Mouse (Mus musculus): ENCODE data around the gene Timp1.

Timp1 gene

DNA sequence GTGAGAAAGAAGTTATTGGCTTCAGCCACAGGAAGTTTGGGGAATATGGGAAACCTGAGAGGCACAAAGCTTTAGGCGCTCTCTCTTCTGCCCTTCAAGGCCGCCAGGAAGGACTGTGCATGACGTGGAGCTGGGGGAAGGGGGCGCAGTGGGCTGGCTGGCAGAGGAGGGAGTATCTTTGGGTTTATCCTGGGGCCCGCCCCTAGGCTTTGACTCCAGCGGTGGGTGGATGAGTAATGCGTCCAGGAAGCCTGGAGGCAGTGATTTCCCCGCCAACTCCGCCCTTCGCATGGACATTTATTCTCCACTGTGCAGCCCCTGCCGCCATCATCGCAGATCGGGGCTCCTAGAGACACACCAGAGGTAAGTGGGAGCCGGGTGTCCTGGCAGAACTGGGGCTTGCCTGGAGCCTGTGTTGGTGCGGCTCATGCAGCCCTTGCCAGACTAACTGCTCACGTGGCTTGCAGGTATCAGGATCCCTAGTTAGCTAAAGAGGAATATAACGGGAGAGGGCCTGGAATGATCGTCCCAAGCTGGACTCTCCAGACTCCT is at the start of gene Timp1:
Timp1 (plus strand) TSS at position 205 of the 552 bp plus-strand sequence.
- DNase-seq, result peak; percentile 79

DNA sequence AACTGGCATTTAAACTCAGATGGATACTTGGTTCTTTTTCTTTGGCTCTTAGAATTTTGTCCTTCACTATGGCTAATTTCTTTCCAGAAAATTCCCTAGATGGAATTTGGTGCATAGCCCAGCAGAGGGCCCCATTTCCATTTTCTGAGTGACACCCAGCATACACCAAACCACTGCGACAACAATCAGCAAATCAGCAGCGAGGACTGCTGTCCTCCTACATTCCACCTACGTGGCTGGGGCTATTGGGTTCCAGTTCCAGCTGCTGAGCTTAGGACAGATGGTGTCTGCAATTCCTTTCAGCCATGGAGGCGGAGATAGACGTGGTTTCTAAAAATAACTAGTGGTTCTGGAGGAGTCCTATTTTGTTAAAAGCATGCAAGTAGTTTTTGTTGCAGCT is 41.0 kb upstream of the Timp1 start:
- peak; percentile 74 for DNase-seq

DNA sequence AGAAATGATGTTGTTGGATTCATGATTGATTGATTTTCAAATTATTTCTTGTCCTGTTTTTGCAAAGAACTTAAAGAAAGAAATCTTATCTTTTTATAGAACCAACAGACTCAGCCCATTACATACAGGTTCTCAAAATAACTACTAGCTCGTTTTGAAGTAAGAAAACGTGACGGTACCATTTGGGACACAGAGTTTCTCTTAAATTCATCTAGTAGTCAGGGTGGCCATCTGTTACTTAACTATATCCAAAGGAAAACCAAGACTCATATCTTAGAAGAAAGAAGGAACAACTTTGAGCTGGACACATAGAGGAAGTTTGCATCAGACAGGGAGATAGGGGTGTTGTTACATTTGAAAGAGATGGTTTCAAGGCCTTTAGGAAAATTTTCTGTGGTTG is 22.7 kb upstream of the Timp1 start:
- DNase-seq, result no peak

DNA sequence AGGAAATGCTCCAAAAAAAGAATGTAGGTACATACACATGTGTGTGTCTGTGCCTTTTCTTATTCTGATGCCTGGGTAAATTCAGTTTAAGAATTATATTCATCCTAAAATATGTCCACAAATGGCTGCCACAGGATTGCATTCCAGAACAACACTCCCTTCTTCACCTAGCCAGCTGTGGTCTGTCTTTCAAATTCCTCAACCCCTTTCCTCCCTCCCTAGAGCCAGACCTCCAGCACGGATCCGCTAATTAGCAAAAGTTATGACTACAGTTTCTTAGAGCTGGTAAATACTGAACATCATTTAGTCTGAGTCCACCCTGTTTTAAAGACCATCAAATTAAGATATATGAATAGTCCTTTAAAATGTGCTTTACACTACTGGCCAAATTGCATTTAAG is 22.1 kb upstream of the Timp1 start:
- DNase-seq, result no peak

DNA sequence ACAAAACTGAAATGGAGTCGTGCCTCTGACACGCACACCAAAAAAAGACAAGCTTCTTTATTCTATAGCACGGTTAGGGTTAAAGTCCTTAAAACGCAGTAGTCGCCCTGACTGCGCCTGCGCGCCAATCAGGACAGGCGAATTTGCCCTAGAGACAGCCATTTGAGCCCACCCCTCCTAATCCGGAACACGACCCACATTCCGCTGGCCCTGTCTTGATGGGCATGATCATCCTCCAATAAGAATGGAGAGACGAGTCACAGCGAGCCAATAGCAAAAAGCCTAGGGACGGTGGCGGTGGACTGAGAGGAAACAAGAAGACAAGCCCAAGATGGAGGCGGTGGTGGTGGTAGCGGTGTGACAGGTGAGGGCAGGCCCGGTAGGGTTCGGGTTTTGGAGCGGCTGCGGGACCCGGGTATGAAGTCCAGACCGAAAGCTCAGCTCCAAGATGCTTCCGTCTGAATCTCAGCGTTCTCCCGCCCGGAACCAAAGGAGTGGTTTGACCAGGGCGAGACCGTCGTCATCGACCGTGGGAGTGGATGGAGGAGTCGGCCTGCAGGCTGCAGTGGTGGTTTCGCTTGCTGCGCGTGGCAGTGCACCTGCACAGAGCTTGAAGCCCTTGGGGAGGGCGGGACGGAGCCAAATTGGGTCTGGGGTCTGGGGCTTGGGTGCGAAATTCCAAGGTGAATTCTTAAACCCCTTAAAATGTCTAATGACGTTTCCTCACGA is 21.5 kb upstream of the Timp1 start:
- DNase-seq, result peak; percentile 95

DNA sequence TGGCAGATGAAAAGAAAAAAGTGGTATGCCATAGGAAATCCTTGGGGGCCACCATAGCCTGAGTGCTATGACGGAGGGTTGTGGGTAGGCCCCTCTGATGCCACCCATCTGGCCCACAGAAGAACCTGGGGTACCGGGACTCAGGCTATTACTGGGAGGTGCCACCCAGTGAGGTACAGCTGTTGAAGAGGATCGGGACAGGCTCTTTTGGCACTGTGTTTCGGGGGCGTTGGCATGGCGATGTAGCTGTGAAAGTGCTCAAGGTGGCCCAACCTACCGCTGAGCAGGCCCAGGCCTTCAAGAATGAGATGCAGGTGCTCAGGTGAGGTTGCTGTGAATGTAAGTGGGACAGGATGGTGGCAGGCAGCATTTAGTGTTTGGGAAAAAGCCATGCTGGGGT is 16.2 kb upstream of the Timp1 start:
- no peak for DNase-seq

DNA sequence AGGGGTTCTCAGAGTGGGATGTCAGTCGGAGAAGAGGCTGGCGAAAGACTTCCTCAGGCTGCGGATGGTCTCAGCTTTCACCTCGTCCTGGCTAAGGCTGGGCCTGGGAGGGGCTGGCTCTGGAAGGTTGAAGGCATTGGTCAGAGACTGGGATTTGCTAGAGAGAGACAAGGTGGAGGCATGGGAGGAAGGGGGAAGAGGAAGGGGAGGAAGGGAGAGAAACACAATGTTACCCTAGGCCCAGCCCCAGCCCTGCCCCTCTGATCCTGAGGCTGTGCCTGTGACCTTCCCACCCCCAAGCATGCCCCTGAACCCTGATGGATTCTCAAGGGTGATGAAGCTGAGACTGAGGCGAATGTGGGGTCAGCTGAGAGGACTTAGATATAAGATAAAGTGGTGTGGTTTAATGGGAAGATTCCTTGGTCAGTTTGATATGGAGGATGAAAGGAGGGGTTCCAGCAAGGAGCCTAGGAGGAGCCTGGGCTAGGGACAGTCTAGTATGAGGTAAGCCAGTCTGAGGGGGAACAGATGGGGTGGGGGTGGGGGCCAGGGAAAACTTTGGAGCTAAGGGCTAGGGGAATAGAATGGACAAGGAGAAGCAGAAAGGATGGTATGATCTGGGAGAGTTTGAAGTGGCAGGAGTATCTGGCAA is 8.4 kb upstream of the Timp1 start:
- no peak for DNase-seq

DNA sequence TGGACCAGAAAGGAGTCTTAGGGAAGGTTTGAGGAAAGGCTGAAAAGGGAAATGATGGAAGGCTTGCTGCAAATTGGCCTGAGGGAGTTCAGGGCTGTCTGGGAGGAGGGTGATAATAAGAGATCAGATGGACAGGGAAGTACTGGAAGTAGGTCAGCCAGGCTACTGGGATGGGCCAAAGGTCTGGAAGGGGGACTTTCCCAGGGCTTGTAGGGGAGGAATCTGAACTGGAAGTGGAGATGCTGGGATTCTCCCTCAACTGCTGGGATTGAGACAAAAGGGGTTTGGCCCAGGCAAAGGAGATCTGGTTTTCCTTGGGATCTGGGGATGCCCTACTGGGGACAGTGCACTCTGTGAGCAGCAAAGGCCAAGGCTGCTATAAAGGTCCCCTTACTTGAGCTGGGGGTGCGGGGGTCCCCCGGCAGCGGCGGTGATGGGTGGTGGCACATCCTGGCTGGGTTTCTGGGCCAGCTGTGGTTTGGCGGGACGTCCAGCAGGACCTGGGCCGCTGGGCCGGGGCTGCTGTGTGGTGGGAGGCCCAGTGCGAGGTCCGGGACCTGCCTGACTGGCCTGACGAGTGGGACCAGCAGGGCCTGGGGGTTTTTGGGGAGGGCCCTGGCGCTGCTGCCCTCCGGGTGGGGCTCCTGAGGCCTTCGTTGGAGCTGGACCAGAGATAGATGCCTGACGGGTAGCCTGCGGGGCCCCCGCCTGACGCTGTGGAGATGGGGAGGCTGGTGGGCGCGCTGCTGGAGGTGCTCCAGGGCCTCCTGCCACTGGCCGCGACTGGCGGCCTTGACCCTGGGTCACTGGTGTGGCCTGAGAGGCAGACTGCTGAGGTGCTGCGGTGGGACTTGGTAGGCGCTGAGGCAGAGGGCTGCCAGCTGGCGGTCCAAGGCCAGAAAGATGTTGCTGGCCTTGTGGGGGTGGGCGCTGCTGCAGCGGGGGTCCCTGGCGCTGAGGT is 7.6 kb upstream of the Timp1 start:
- peak; percentile 18 for DNase-seq

DNA sequence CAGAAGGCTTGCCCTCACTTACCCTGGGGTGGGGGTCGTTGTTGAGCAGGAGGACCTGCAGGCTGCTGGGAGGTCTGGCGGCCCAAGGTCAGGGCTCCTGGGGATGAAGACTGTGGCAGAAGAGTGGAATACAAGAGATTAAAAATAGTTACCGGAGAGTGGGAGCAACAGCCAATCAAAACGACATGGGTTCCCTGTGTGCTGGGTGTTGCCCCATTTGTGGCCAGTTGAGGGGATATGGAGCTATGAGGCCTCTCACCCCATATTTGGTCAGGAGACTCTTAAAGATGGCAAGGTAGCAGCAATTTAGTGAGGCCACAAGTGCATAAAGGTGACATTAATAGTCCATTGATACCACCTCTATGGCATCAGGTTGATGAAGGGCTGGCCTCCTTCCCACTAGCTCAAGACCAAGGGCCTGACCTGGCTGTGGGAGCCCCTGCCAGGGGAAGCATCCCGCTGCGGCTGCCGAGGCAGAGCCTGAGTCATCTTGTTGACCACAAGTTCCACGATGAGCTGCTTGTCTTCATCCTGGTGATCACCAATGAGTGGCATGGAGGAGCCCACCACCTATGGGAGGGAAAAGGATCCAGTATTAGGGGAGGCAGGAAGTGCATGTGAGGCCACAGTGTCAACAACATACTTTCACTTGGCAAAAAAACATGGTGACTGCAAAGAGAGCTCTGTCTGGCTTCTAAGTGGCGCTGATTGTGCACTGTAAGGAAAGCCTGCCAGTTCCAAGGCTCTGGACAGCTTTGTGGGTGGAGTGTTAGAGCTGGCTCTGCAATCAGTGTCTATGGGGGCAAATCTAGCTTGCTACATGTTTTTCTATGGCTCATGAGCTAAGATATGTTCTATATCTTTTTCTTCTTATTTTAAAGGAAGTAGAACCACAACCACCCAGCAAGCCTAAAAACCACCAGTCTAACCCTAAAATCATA is 6.5 kb upstream of the Timp1 start:
- peak; percentile 25 for DNase-seq

DNA sequence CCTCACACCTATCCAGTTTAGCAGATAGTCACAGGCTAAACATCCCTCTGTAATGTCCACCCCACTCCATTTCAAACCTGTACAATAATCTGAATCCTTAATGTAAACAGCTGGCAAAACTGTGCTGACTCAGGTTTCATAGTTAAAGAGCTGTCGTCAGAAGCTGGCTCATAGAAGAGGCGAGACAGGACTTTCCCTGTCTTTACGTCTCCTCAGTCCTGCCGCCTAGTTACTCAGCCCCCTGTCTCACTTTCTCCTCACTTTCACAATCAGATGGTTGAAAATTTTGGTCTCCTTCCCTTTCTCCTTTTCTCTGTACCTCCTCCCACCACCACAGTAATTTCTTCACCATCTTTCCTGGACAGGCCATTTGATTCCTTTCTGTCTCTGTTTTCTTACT is 1.9 kb upstream of the Timp1 start:
- no peak for DNase-seq

DNA sequence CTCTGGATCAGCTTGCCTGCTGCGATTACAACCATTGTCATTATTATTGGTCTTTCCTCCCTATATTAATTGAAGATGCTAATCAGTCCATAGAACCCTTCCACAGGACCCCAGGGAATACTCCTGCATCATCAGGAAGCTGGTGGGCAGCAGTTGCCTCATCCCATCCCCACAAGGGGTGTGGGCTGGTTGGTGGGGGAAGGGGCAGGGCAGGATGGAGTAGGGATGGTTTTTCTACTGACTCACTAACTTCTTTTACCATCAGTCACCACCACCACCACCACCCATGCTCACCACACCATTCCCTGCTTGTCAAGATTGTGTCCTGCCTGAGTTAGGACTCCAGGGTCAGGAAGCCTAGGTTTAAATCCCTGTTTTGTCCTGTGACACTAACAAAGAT is 763 bp upstream of the Timp1 start:
- no peak for DNase-seq

DNA sequence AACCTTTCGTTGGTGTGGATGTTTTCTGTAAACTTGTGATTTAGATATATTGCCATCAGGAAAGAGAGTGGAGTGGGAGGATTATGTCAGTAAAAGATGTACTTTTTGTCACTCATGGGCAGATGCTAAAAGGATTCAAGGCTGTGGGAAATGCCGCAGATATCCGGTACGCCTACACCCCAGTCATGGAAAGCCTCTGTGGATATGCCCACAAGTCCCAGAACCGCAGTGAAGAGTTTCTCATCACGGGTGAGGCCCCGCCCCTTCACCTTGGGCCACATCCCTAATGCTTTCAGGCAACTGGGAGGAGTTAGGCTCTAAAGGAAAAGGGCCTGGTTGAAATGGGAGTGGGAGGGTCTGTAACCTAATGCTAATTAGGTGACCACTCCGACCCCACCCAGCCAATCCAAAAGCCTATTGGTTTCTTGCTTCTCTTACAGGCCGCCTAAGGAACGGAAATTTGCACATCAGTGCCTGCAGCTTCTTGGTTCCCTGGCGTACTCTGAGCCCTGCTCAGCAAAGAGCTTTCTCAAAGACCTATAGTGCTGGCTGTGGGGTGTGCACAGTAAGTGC is 3.0 kb downstream of the Timp1 start:
- DNase-seq, result no peak

DNA sequence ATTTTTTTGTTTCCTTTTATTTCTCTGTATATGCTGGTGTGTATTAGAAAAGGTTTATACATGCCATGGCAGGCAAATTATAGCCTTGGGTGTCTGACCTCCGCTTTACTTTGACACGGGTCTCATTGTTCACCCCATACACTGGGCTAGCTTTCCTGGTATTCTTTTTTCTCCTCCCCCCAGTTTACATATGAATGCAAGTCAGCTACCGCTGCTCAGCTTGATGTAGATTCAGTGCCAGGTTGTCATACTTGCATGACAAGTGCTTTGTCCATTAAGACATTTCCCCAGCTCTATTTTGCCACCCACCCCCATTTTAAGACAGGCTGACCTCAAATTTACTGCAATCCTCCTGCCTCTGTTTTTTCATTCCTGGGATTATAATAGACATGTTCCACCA is 5.3 kb downstream of the Timp1 start:
- DNase-seq, result no peak

DNA sequence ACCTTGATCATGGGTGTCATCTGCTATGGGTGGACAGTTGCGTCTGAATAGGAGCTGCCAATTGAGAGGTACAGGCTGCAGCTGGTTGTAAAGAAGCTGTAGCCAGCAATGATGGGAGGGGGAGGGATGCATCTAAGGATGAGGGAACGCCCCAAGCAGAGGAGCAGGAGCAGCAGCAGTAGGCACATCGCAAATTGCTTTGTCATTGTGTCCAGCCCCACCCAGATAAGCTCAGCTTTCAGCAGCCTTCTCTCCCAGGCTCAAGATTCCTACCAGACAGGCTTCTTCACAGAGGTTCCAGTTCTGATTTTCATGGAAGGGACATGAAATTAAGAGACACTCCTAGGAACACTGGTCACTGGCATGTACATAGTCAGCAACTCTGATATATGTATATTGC is 40.1 kb downstream of the Timp1 start:
- no peak for DNase-seq

DNA sequence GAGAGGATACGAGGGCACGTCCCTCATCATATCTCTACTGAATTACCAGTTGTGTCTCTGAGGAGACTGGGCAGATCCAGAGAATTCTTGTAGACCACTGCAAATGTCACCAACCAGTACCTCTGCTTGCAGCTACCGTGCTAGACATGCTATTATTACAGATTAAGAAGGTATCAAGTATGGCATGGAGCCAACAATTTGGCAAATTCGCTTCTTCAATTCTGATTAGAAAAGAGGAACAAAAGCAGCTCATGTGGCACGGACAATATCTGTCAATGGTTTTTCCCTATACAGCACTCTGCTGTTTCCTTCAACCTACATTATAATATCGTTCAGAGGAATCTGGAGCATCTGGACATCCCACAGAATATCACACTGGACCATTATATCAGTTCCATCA is 43.8 kb downstream of the Timp1 start:
- no peak for DNase-seq

DNA sequence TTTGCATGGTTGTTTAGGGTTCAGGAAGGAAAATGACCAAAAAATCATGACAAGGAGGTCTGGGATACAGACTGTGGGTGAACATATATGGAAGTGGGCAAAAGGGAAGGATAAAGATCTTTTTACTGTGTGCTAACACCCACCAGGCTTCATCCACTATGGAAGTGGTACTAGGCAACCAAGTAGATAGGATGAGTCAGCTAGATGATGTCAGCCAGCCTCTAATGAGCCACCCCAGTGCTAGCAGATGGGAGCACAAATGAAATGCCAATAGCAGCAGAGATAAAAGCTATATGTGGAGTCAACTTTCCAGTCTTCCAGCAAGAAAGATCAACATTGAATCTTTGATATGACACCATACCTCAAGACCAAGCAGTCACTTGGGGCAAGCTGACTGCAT is 45.1 kb downstream of the Timp1 start:
- DNase-seq, result no peak

DNA sequence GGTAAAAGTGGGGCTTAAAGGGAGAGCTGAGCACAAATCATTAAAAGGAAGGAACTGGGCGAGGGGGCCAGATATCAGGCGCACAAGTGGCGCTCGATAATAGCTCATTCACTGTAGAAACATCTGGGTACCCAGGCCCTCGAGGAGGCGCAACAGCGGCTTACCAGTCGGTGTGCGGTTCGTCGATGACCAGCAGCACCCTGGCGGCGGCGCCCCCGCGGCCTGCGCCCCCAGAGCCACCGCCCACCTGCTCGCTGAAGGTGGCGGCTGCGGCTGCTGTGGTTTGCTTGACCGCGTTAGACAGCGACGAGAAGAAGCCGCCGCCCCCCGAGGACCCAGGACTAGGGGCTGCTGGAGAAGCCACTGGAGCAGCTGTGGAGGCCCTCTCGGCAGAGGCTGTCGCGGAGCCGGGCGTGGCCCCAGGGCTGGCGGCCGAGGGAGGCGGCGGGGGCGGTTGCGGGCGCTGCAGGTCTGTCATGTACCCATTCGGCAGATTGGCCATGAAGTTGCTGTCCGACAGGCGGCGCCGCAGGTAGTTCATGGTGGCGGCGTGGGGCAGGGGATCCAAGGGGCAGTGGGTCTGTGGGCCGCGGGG is 50.4 kb downstream of the Timp1 start:
- DNase-seq, result no peak

DNA sequence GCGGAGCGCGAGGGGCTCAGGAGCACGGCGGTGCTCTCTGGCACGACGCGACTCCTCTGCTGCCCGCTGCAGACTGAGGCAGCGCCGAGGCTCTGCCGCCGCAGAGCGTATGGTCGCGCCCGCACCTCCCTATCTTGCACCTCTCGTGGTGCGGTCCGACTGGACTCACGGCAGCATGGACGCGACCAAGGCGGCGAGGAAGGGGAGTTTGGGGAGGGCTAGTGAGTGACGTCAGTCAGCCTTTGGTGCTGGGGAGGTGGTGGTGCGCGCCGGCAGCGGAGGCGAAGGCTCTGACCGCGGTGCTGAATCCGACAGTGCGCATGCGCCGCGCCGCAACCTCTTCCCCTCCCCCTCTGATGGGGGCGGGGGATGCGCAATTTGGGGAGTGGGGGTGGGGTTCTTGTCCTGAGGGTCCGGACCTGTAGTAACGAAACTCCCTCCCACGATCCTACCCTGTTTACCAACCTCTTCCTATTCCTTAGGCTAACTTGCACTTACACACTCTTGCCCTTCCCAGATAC is 50.9 kb downstream of the Timp1 start, which contains the start of gene Syn1:
Syn1 (minus strand) TSS at position 161 of the 521 bp plus-strand sequence.
- DNase-seq, result peak; percentile 87

DNA sequence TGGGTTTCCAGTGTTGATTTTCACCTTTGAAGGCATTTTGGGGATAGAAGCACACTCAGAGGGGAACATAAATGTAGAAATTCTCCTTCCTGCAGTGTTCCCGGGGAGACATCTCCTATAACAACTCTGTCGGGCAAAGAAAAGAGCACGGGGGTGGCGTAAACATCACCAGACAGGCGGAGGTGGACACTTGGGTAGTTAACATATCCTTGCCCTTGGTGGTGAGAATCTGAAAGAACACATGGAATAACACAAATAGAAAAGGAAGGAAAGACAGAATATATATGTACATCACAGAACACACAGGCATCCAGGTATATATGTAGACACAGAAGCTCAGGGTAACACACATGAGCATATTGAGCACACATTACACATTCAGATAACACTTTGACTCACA is 51.4 kb downstream of the Timp1 start:
- no peak for DNase-seq

DNA sequence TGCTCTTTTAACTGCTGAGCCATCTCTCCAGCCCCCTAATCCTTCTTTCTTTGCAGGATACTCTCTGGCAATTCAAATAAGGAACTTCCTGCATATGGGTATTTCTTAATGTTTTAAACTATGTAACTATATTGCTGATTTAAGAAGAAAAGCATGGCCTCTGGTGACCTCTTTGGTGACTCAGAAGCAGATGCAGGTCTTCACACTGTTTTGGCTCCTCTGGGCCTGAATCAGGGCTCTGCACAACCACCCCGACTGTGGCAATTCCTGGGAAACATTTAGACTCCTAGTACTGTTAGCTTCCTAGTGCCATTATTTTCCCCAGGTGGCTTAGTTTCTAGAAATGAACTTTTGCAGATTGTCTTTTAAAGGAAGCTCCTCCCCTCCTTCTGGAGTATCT is 53.5 kb downstream of the Timp1 start:
- DNase-seq, result no peak

Data from lung, postnatal 10 days (tissue).